Mouse (Mus musculus) lung, postnatal 14 days (tissue): Measurements from ENCODE around the gene Btrc.
A peak's percentile ranks its signal among the peaks of the same experiment; 100 is the strongest.

Source experiments
- DNase-seq: peaks from one replicate; pipeline ENCODE4 v3.0.0; 2021

Btrc gene

GRCm38 (mm10) chr19:45430971-45431633 lies 67.6 kb downstream of the Btrc start:
- no peak for DNase-seq

- DNase-seq = no peak
Observed at GRCm38 (mm10) chr19:45432351-45432750, 68.8 kb downstream of the Btrc start.

- peak; percentile 71 for DNase-seq
Observed at GRCm38 (mm10) chr19:45436019-45436418, 72.5 kb downstream of the Btrc start.

- DNase-seq = no peak
Observed at GRCm38 (mm10) chr19:45437175-45437574, 73.6 kb downstream of the Btrc start.

GRCm38 (mm10) chr19:45438191-45438590 lies 74.7 kb downstream of the Btrc start:
- no peak for DNase-seq

GRCm38 (mm10) chr19:45438928-45439846 lies 75.7 kb downstream of the Btrc start:
- DNase-seq = peak; percentile 17

- peak; percentile 15 for DNase-seq
Observed at GRCm38 (mm10) chr19:45440554-45441175, 77.1 kb downstream of the Btrc start.

GRCm38 (mm10) chr19:45441717-45442116 lies 78.2 kb downstream of the Btrc start:
- DNase-seq = no peak

GRCm38 (mm10) chr19:45445253-45445933 lies 81.9 kb downstream of the Btrc start:
- no peak for DNase-seq

GRCm38 (mm10) chr19:45446631-45447030 lies 83.1 kb downstream of the Btrc start:
- no peak for DNase-seq

- no peak for DNase-seq
Observed at GRCm38 (mm10) chr19:45447222-45447621, 83.7 kb downstream of the Btrc start.

- no peak for DNase-seq
Observed at GRCm38 (mm10) chr19:45447886-45448285, 84.4 kb downstream of the Btrc start.

- no peak for DNase-seq
Observed at GRCm38 (mm10) chr19:45454391-45454790, 90.9 kb downstream of the Btrc start.

- DNase-seq = no peak
Observed at GRCm38 (mm10) chr19:45456896-45457295, 93.4 kb downstream of the Btrc start.

- DNase-seq = no peak
Observed at GRCm38 (mm10) chr19:45458702-45459101, 95.2 kb downstream of the Btrc start.

GRCm38 (mm10) chr19:45459931-45460665 lies 96.6 kb downstream of the Btrc start:
- no peak for DNase-seq

- peak; percentile 17 for DNase-seq
Observed at GRCm38 (mm10) chr19:45460749-45461736, 97.5 kb downstream of the Btrc start.

GRCm38 (mm10) chr19:45469760-45470159 lies 106.2 kb downstream of the Btrc start:
- no peak for DNase-seq

GRCm38 (mm10) chr19:45472691-45473520 lies 109.4 kb downstream of the Btrc start:
- peak; percentile 14 for DNase-seq

- DNase-seq = no peak
Observed at GRCm38 (mm10) chr19:45474686-45475085, 111.2 kb downstream of the Btrc start.
